Mouse (Mus musculus): Measurements from ENCODE around the gene Hist1h4a. TPM values are rescaled to one million over a fixed set of nuclear protein-coding genes. Genes with fewer than 3 reads are reported as not detected.

The Hist1h4a gene
- polyA plus RNA-seq, 2 experiments = 0.57 to 11.8 TPM

DNA sequence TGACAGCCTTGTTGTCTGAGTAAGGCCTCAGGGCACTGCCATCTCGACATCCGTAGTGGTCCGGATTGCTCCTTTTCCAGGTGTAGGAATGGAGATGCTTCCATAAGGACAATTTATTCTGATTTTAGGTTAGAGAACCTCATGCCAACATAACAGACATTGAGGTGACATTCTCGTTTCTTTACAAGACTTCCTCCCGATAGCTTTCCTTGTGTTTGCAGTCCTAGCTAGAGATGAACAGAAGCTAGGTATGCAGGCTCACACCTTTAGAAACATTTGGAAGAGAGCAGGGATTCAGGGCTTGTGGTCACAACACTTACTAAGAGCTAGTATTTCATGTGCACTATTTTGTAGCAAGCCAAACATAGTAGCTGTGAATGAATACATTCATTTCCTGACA, 17.8 kb downstream of the Hist1h4a start:
- no peak for DNase-seq (ENCODE audit: low read depth in 3 of 3, low spot score in 3 of 3)
- H3K9me3 ChIP-seq (ENCODE audit: control insufficient read depth, low read length) = no peaks in the 10 kb centered on the region
- no peaks in the 10 kb centered on the region for H3K36me3 ChIP-seq (replicated peaks; ENCODE audit: control insufficient read depth, insufficient read depth, low read depth)
- H3K4me1 ChIP-seq (replicated peaks; ENCODE audit: control insufficient read depth in 2 of 2, insufficient read depth in 2 of 2, low read length in 1 of 2) = peaks cover 15 to 27% of the 10 kb centered on the region in 2 experiments
- H3K27me3 ChIP-seq (ENCODE audit: control insufficient read depth, insufficient read depth, low read length) = no peaks in the 10 kb centered on the region
- H3K4me3 ChIP-seq (ENCODE audit: insufficient read depth in 1 of 2, low read depth in 2 of 2, low read length in 2 of 2) = peak overlapping the region in 1 of 2 experiments; percentile 28; a peak in 3 of 4 replicates
- WGBS (ENCODE audit: insufficient replicate concordance) = 87% methylated on average over 5 of the region's 5 CpGs
- peak overlapping the region; percentile 52 for H3K9ac ChIP-seq (replicated peaks)
- TF ChIP-seq EP300 (IDR thresholded peaks at IDR 0.05; ENCODE audit: low read depth) (no peak), CTCF (IDR thresholded peaks at IDR 0.05; ENCODE audit: low read depth) (no peak)
- no peak for ATAC-seq (ENCODE audit: insufficient read depth)
- peak overlapping the region; percentile 85 for H3K27ac ChIP-seq
- peak overlapping the region; percentile 47 for H3K4me2 ChIP-seq (ENCODE audit: low read depth)

DNA sequence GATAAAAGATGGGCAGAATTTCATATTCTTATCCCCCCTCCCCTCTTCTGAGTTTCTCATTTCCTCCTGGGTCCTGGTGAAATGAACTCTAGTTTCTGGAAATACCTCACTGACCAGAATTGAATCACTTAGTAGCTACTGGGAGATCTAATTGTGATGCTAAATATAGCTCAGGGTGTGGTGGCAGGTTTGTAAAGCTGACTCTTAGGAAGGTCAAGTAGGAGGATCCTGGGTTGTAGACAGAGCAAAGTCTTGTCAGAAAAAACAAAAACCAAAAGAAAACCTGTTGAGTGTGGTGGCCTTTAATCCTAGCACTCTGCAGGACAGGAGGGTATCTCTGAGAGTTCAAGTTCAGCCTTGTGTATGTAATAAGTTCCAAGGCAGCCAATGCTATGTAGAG, 19.0 kb downstream of the Hist1h4a start:
- no peak for DNase-seq (ENCODE audit: low read depth in 3 of 3, low spot score in 3 of 3)
- Histone ChIP-seq H3K27me3 (ENCODE audit: control insufficient read depth, insufficient read depth, low read length) (no peaks in the 10 kb centered on the region), H3K9ac (replicated peaks) (peak overlapping the region; percentile 73), H3K4me2 (ENCODE audit: low read depth) (peak overlapping the region; percentile 94), H3K9me3 (ENCODE audit: control insufficient read depth, low read length) (no peaks in the 10 kb centered on the region), H3K36me3 (replicated peaks; ENCODE audit: control insufficient read depth, insufficient read depth, low read depth) (no peaks in the 10 kb centered on the region), H3K27ac (peak overlapping the region; percentile 87), H3K4me1 (replicated peaks; ENCODE audit: control insufficient read depth in 2 of 2, insufficient read depth in 2 of 2, low read length in 1 of 2) (peaks cover 16 to 24% of the 10 kb centered on the region in 2 experiments), H3K4me3 (ENCODE audit: insufficient read depth in 1 of 2, low read depth in 2 of 2, low read length in 2 of 2) (peak overlapping the region in 1 of 2 experiments; percentile 36; a peak in 2 of 4 replicates)
- no peak for TF ChIP-seq EP300 (IDR thresholded peaks at IDR 0.05; ENCODE audit: low read depth)
- no peak for TF ChIP-seq CTCF (IDR thresholded peaks at IDR 0.05; ENCODE audit: low read depth)
- ATAC-seq (ENCODE audit: insufficient read depth) = no peak

DNA sequence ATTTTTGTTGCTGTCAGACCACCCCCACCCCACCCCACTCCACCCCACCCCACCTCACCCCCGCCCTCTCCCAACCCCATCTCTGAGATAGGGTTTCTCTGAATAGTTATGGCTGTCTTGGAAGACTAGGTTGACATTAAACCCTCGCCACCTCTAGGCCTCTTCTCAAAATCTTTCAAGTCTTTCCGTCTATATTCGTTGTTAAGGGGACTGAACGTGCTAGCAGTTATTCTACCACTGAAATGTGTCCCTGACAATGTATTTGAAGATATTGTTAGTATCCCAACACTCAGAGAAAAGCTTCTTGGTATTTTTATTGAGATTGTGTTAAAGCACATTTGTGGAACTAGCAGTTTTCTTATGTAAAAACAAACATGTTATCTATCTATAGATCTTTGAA, 20.1 kb downstream of the Hist1h4a start:
- H3K27ac ChIP-seq = peak overlapping the region; percentile 99
- TF ChIP-seq EP300 (IDR thresholded peaks at IDR 0.05; ENCODE audit: low read depth) (no peak), CTCF (IDR thresholded peaks at IDR 0.05; ENCODE audit: low read depth) (no peak)
- H3K9ac ChIP-seq (replicated peaks) = peak overlapping the region; percentile 97
- no peak for ATAC-seq (ENCODE audit: insufficient read depth)
- H3K4me1 ChIP-seq (replicated peaks; ENCODE audit: control insufficient read depth in 2 of 2, insufficient read depth in 2 of 2, low read length in 1 of 2) = peaks cover 16 to 24% of the 10 kb centered on the region in 2 experiments
- no peaks in the 10 kb centered on the region for H3K36me3 ChIP-seq (replicated peaks; ENCODE audit: control insufficient read depth, insufficient read depth, low read depth)
- peak overlapping the region; percentile 94 for H3K4me2 ChIP-seq (ENCODE audit: low read depth)
- H3K9me3 ChIP-seq (ENCODE audit: control insufficient read depth, low read length) = no peaks in the 10 kb centered on the region
- peak overlapping the region; percentile 65 to 86; a peak in 3 of 4 replicates for H3K4me3 ChIP-seq (ENCODE audit: insufficient read depth in 1 of 2, low read depth in 2 of 2, low read length in 2 of 2)
- no peaks in the 10 kb centered on the region for H3K27me3 ChIP-seq (ENCODE audit: control insufficient read depth, insufficient read depth, low read length)
- 22% methylated on average over 5 of the region's 5 CpGs for WGBS (ENCODE audit: insufficient replicate concordance)
- no peak for DNase-seq (ENCODE audit: low read depth in 3 of 3, low spot score in 3 of 3)

DNA sequence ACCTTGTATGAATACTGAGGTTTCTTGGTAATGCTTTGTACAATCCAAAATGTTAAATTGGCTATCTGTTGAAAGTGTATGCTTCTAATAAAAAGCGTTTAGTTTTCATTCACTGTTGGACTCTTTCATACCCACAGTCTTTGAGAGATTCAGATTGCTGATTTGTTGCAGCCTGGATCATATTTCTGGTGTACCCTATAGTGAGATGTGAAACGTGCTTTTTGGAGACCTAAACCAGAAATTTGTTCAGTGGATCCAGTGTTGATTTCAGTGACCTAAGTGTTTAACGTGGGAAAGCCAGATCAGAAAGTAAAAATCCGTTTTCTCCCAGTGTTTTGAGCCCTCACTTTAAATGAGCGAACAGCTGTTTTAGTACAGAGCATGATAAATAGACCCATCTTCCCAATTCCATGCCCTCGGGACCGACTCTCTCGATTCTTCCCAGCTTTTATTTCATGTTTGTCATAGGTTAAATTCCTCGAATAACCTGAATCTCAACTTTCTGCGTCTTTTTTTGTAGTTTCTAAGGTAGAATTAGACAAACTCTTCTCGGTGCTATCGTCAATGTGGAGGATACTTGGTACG, 20.7 kb downstream of the Hist1h4a start:
- Histone ChIP-seq H3K36me3 (replicated peaks; ENCODE audit: control insufficient read depth, insufficient read depth, low read depth) (no peaks in the 10 kb centered on the region), H3K4me2 (ENCODE audit: low read depth) (peak overlapping the region; percentile 94), H3K27me3 (ENCODE audit: control insufficient read depth, insufficient read depth, low read length) (no peaks in the 10 kb centered on the region), H3K27ac (peak overlapping the region; percentile 99), H3K4me1 (replicated peaks; ENCODE audit: control insufficient read depth in 2 of 2, insufficient read depth in 2 of 2, low read length in 1 of 2) (peaks cover 16 to 22% of the 10 kb centered on the region in 2 experiments), H3K9ac (replicated peaks) (peak overlapping the region; percentile 97), H3K4me3 (ENCODE audit: insufficient read depth in 1 of 2, low read depth in 2 of 2, low read length in 2 of 2) (peak overlapping the region; percentile 65 to 86), H3K9me3 (ENCODE audit: control insufficient read depth, low read length) (no peaks in the 10 kb centered on the region)
- 15% methylated on average over 13 of the region's 13 CpGs for WGBS (ENCODE audit: insufficient replicate concordance)
- no peak for ATAC-seq (ENCODE audit: insufficient read depth)
- DNase-seq (ENCODE audit: low read depth in 3 of 3, low spot score in 3 of 3) = peak in 1 of 3 experiments; percentile 62
- TF ChIP-seq EP300 (IDR thresholded peaks at IDR 0.05; ENCODE audit: low read depth) (peak; percentile 6; the same call in 1 of the 2 replicates), CTCF (IDR thresholded peaks at IDR 0.05; ENCODE audit: low read depth) (no peak)

DNA sequence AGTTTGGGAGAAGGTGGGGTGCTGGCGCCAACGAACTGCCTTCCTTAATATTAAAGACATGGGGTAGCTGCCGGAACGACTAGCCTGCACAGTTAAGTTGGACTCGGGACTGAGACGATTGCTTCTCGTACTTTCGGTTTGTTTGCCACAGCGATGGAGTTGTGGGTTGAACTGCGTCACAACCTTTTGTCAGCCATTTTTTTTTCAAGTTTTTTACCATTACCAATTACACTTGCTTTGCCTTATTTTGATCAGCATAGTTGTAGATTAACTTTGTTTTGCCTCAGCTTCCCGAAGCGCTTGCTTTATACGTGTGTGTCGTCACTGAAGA, 21.1 kb downstream of the Hist1h4a start:
- no peaks in the 10 kb centered on the region for H3K36me3 ChIP-seq (replicated peaks; ENCODE audit: control insufficient read depth, insufficient read depth, low read depth)
- TF ChIP-seq EP300 (IDR thresholded peaks at IDR 0.05; ENCODE audit: low read depth) = peak; percentile 11; the same call in 1 of the 2 replicates
- no peak for TF ChIP-seq CTCF (IDR thresholded peaks at IDR 0.05; ENCODE audit: low read depth)
- ATAC-seq (ENCODE audit: insufficient read depth) (no peak), DNase-seq (ENCODE audit: low read depth in 3 of 3, low spot score in 3 of 3) (no peak)
- H3K27me3 ChIP-seq (ENCODE audit: control insufficient read depth, insufficient read depth, low read length) = no peaks in the 10 kb centered on the region
- no peaks in the 10 kb centered on the region for H3K9me3 ChIP-seq (ENCODE audit: control insufficient read depth, low read length)
- under 1% methylated on average over 14 of the region's 14 CpGs for WGBS (ENCODE audit: insufficient replicate concordance)
- H3K4me2 ChIP-seq (ENCODE audit: low read depth) = peak overlapping the region; percentile 94
- peak overlapping the region; percentile 99 for H3K27ac ChIP-seq
- peak overlapping the region; percentile 97 for H3K9ac ChIP-seq (replicated peaks)
- peaks cover 16 to 22% of the 10 kb centered on the region in 2 experiments for H3K4me1 ChIP-seq (replicated peaks; ENCODE audit: control insufficient read depth in 2 of 2, insufficient read depth in 2 of 2, low read length in 1 of 2)
- H3K4me3 ChIP-seq (ENCODE audit: insufficient read depth in 1 of 2, low read depth in 2 of 2, low read length in 2 of 2) = peak overlapping the region; percentile 65 to 86
